In the genomic region with DNA sequence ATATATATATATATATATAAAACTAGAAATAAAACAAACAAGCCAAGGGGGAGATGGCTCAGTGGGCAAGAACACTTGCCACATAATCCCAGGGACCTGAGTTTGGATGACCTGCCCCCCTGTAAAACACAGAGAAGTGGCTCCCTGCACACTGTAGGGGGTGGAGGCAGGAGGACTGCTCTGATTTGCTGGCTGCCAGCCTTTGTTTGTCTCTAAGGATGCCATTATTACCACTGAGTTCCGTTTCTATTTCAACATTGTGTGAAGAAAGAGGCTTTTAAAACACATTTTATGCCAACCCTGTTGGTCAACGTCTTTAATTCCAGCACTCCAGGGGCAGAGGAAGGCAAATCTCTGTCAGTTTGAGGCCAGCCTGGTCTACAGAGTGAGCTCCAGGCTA, we compare ENCODE assay signal across 8 mouse cellular contexts.
"Had no signal": no experiment of that assay in that cellular context is flagged by ENCODE, and none has a peak within 500 bp of the region (broad histone marks: within the 10 kb centered on the region; RNA-seq: fewer than 3 reads in every experiment).

No protein-coding gene starts in this region.

- H3K27ac ChIP-seq: limb, embryonic 15.5 days; liver, embryonic 14.5 days; midbrain, embryonic 10.5 days; neural tube, embryonic 12.5 days; stomach, postnatal 0 days had no signal

- H3K27me3 ChIP-seq: limb, embryonic 15.5 days; neural tube, embryonic 12.5 days had no signal

- H3K36me3 ChIP-seq: limb, embryonic 15.5 days; midbrain, embryonic 10.5 days had no signal

- H3K4me2 ChIP-seq: limb, embryonic 15.5 days; lung, embryonic 14.5 days; neural tube, embryonic 12.5 days had no signal

- DNase-seq: lung, embryonic 14.5 days; midbrain, embryonic 14.5 days; thymus, postnatal 4 days had no signal

- H3K9ac ChIP-seq: limb, embryonic 15.5 days; liver, embryonic 14.5 days; lung, embryonic 14.5 days; neural tube, embryonic 12.5 days had no signal

- H3K4me3 ChIP-seq: limb, embryonic 15.5 days; midbrain, embryonic 10.5 days; neural tube, embryonic 12.5 days had no signal
